Mouse (Mus musculus) lung, embryonic 16.5 days (tissue): ENCODE results near the gene Olfr1396. TPM values are rescaled to one million over a fixed set of nuclear protein-coding genes. Genes with fewer than 3 reads are reported as not detected.
A peak's percentile ranks its signal among the peaks of the same experiment; 100 is the strongest.

Experiments
- ATAC-seq: fragments of 200-750 bp; cut with Nextera tagmentation; 2 replicates; pipeline ENCODE4 v1.8.0; 2017; ENCODE audit warnings: low read depth, mild to moderate bottlenecking, moderate library complexity
- H3K27ac ChIP-seq: fragments of 300-500 bp; sonication (generic); 2 replicates; pipeline ENCODE4 v1.5.1; 2014; ENCODE audit warnings: mild to moderate bottlenecking, control low read depth, low read length
- H3K27me3 ChIP-seq: fragments of 300-500 bp; sonication (generic); 2 replicates; pipeline ENCODE4 v1.6.1; 2014; ENCODE audit warnings: low read depth, low read length, mixed read lengths; ENCODE audit not compliant: control insufficient read depth, insufficient read depth
- H3K36me3 ChIP-seq: fragments of 300-500 bp; sonication (generic); 2 replicates; pipeline ENCODE4 v1.6.1; 2014; ENCODE audit warnings: low read length; ENCODE audit not compliant: control insufficient read depth, insufficient read depth
- H3K4me1 ChIP-seq: fragments of 300-500 bp; sonication (generic); replicated peaks from 2 replicates; pipeline ENCODE4 v1.6.1; 2014; ENCODE audit warnings: low read length, mixed read lengths; ENCODE audit not compliant: control insufficient read depth, insufficient read depth
- H3K4me2 ChIP-seq: fragments of 300-500 bp; sonication (generic); 2 replicates; pipeline ENCODE4 v1.6.1; 2014; ENCODE audit warnings: low read depth, low read length, control low read depth
- H3K4me3 ChIP-seq: fragments of 300-500 bp; sonication (generic); 2 replicates; pipeline ENCODE4 v1.5.1; 2014; ENCODE audit warnings: mild to moderate bottlenecking, low read length, control low read depth
- H3K9ac ChIP-seq: fragments of 300-500 bp; sonication (generic); 2 replicates; pipeline ENCODE4 v1.6.1; 2014; ENCODE audit warnings: low read length, control low read depth
- H3K9me3 ChIP-seq: fragments of 300-500 bp; sonication (generic); 2 replicates; pipeline ENCODE4 v1.6.1; 2016; ENCODE audit warnings: low read length; ENCODE audit not compliant: control insufficient read depth
- WGBS: fragments of 180-500 bp; shearing (Covaris S2); extraction: QIAGEN DNeasy Blood & Tissue Kit; methylation state at CpG from one replicate; pipeline ENCODE4 v1.1.7; 2014; 5-methylcytosine and 5-hydroxymethylcytosine counted together
- polyA plus RNA-seq: library from polyadenylated mRNA; unstranded; fragments of >200 nt; fragmentation: Nextera tagmentation; extraction: Ambion mirVana; gene quantifications from 2 replicates; pipeline ENCODE4 v1.2.1, GENCODE M21; 2015

Gene Olfr1396
- polyA plus RNA-seq, 1 experiment from 2014 or later: not detected

DNA sequence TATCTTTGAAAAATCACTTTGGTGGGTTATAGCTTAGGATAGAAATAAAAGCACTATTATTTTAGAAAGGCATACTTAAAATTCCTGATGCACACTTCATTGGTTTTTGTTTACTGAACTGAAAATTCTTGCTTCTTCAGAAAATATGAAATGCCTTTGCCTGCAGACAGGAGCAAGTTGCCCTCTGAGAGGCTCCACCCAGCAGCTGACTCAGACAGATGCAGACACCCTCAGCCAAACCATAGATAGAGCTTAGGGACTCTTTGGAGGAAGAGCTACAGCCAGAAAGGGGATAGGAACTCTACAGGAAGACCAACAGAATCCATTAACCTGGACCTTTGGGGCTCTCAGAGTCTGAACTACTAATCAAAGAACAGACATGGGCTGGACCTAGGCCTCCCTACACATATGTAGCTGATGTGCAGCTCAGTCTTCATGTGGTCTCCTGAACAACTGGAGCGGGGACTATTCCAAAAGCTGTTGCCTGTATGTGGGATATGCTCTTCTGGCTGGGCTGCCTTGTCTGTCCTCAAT is 22.6 kb downstream of the Olfr1396 start:
- Histone ChIP-seq H3K27ac (no peak overlapping the region), H3K9me3 (no peaks in the 10 kb centered on the region), H3K27me3 (no peaks in the 10 kb centered on the region), H3K9ac (no peak overlapping the region), H3K4me2 (no peak overlapping the region), H3K4me3 (no peak overlapping the region), H3K4me1 (peaks cover 9% of the 10 kb centered on the region), H3K36me3 (no peaks in the 10 kb centered on the region)
- ATAC-seq: no peak
- 96% methylated on average over 1 of the region's 1 CpGs for WGBS

GRCm38 (mm10) chr11:49091171-49091570 is 23.5 kb downstream of the Olfr1396 start:
- 59% methylated on average over 4 of the region's 4 CpGs for WGBS
- no peak for ATAC-seq
- H3K27ac ChIP-seq: no peak overlapping the region
- no peak overlapping the region for H3K9ac ChIP-seq
- H3K4me1 ChIP-seq: peaks cover 9% of the 10 kb centered on the region
- H3K36me3 ChIP-seq: no peaks in the 10 kb centered on the region
- H3K9me3 ChIP-seq: no peaks in the 10 kb centered on the region
- no peak overlapping the region for H3K4me2 ChIP-seq
- no peaks in the 10 kb centered on the region for H3K27me3 ChIP-seq
- no peak overlapping the region for H3K4me3 ChIP-seq

- no peak for ATAC-seq
- Histone ChIP-seq H3K36me3 (no peaks in the 10 kb centered on the region), H3K27ac (no peak overlapping the region), H3K4me3 (no peak overlapping the region), H3K4me1 (peaks cover 9% of the 10 kb centered on the region), H3K9me3 (no peaks in the 10 kb centered on the region), H3K27me3 (no peaks in the 10 kb centered on the region), H3K4me2 (no peak overlapping the region), H3K9ac (no peak overlapping the region)
- 74% methylated on average over 5 of the region's 5 CpGs for WGBS
These were observed 24.1 kb downstream of the Olfr1396 start for GRCm38 (mm10) chr11:49090551-49090950.

DNA sequence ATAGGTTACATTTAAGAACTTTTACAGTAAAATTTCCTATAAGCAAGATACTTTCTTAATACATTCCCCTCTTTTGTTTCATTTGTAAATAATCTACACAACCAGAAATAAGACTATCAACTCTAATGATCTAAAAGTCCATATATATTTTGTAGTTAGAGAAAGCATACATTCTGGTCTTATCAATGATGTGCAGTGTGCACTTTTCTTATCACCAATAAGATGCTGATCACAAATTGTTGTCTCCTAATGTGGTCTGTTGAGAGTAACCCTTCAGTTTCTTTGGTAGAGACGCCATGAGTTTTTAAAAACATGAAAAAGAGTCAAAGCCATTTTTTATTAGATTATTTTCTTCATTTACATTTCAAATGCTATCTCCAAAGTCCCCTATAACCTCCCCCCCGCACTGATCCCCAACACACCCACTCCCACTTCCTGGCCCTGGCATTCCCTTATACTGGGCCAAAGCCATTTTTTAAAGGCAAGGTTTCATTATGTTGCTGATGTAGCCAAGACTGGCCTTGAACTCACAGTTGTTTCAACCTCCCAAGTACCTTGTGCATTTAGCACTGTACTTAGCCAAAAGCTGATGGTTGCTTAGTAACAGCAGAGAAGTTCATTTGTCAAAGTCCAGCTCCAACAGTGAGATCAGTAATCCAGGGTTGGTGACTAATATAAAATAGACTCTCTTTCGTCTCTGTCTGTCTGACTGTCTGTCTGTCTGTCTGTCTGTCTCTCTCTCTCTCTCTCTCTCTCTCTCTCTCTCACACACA is 24.8 kb downstream of the Olfr1396 start:
- H3K4me2 ChIP-seq: no peak overlapping the region
- H3K9me3 ChIP-seq: no peaks in the 10 kb centered on the region
- H3K27ac ChIP-seq: no peak overlapping the region
- ATAC-seq: no peak
- no peaks in the 10 kb centered on the region for H3K27me3 ChIP-seq
- no peak overlapping the region for H3K4me3 ChIP-seq
- WGBS: 69% methylated on average over 3 of the region's 3 CpGs
- no peak overlapping the region for H3K9ac ChIP-seq
- H3K4me1 ChIP-seq: peaks cover 9% of the 10 kb centered on the region
- no peaks in the 10 kb centered on the region for H3K36me3 ChIP-seq

- H3K27ac ChIP-seq: no peak overlapping the region
- 69% methylated on average over 5 of the region's 5 CpGs for WGBS
- no peaks in the 10 kb centered on the region for H3K27me3 ChIP-seq
- H3K4me3 ChIP-seq: no peak overlapping the region
- ATAC-seq: no peak
- H3K36me3 ChIP-seq: no peaks in the 10 kb centered on the region
- no peaks in the 10 kb centered on the region for H3K9me3 ChIP-seq
- no peak overlapping the region for H3K4me2 ChIP-seq
- H3K4me1 ChIP-seq: peaks cover 9% of the 10 kb centered on the region
- no peak overlapping the region for H3K9ac ChIP-seq
These were observed 25.6 kb downstream of the Olfr1396 start for GRCm38 (mm10) chr11:49088990-49089652.

- 0 out of 2 replicates have a peak overlapping the region, but pooled peaks have one; percentile 14 for H3K9ac ChIP-seq
- 30% methylated on average over 22 of the region's 22 CpGs for WGBS
- H3K4me3 ChIP-seq: peak overlapping the region; percentile 23
- H3K9me3 ChIP-seq: no peaks in the 10 kb centered on the region
- no peaks in the 10 kb centered on the region for H3K36me3 ChIP-seq
- ATAC-seq: peak; percentile 79
- H3K4me2 ChIP-seq: peak overlapping the region; percentile 47
- peak overlapping the region; percentile 49 for H3K27ac ChIP-seq
- H3K27me3 ChIP-seq: no peaks in the 10 kb centered on the region
- H3K4me1 ChIP-seq: peaks cover 9% of the 10 kb centered on the region
These were observed 26.7 kb downstream of the Olfr1396 start for GRCm38 (mm10) chr11:49087830-49088616.

DNA sequence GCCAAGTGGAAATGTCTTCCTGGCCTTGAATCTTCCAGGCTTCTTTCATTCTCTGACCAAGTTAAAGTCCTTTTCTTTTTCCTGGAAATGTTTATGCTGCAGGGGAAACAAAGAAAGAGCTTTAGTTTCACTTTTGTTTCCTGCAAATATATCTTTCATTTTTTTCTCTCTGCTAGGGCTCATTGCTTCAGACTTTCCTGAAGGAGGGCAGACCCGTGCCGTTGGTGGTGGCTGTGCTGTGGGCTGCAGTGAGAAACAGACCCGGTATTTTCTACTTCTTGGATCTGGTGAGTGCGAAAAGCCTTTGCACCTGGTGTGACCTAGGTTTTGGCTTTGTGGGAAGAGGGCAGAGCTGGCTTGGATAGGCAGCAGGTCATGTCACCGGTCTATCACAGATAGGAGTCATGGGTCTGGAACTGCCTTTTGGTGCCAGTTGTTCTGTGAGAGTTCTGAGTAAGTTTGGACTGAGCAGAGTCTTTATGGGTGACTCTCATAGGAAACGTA is 27.8 kb downstream of the Olfr1396 start:
- ATAC-seq: no peak
- Histone ChIP-seq H3K9me3 (no peaks in the 10 kb centered on the region), H3K4me1 (peaks cover 9% of the 10 kb centered on the region), H3K4me2 (peak overlapping the region; percentile 2; the same call in 1 of the 2 replicates), H3K4me3 (no peak overlapping the region), H3K27me3 (no peaks in the 10 kb centered on the region), H3K27ac (no peak overlapping the region; the same call in 1 of the 2 replicates), H3K9ac (no peak overlapping the region), H3K36me3 (no peaks in the 10 kb centered on the region)
- WGBS: 74% methylated on average over 6 of the region's 6 CpGs

GRCm38 (mm10) chr11:49084875-49085274 is 29.8 kb downstream of the Olfr1396 start:
- no peaks in the 10 kb centered on the region for H3K36me3 ChIP-seq
- no peaks in the 10 kb centered on the region for H3K27me3 ChIP-seq
- WGBS: 32% methylated on average over 3 of the region's 3 CpGs
- H3K4me2 ChIP-seq: no peak overlapping the region
- H3K9ac ChIP-seq: no peak overlapping the region
- H3K4me1 ChIP-seq: peaks cover 9% of the 10 kb centered on the region
- H3K4me3 ChIP-seq: no peak overlapping the region
- no peaks in the 10 kb centered on the region for H3K9me3 ChIP-seq
- no peak overlapping the region for H3K27ac ChIP-seq
- ATAC-seq: no peak
